Mouse (Mus musculus) liver, adult 2 months (tissue): ENCODE measurements around the gene Dynlrb2. TPM values are rescaled to one million over a fixed set of nuclear protein-coding genes. Genes with fewer than 3 reads are reported as not detected.

Source experiments
- DNase-seq: peaks from one replicate; pipeline ENCODE4 v3.0.0-alpha.2; 2011; ENCODE audit warnings: low read depth, low spot score; ENCODE audit errors: extremely low read depth
- H3K27ac ChIP-seq: fragments of 200-500 bp; replicated peaks from 2 replicates; pipeline ENCODE4 v1.5.1; 2012; ENCODE audit warnings: low read depth, mild to moderate bottlenecking, control low read depth, inconsistent platforms, low read length; ENCODE audit not compliant: insufficient read depth
- H3K27me3 ChIP-seq: fragments of 200-500 bp; 2 replicates; pipeline ENCODE4 v1.6.1; 2012; ENCODE audit warnings: mild to moderate bottlenecking, moderate library complexity, low read length, inconsistent platforms; ENCODE audit not compliant: control insufficient read depth, insufficient read depth
- H3K36me3 ChIP-seq: fragments of 200-500 bp; 2 replicates; pipeline ENCODE4 v1.6.1; 2012; ENCODE audit warnings: low read length, inconsistent platforms; ENCODE audit not compliant: control insufficient read depth, insufficient read depth
- H3K4me1 ChIP-seq: fragments of 200-500 bp; 2 replicates; pipeline ENCODE4 v1.6.1; 2011; ENCODE audit warnings: low read length; ENCODE audit not compliant: control insufficient read depth, insufficient read depth
- H3K4me3 ChIP-seq: fragments of 200-500 bp; 2 replicates; pipeline ENCODE4 v1.5.1; 2011; ENCODE audit warnings: low read depth, mild to moderate bottlenecking, control low read depth, low read length, moderate library complexity; ENCODE audit not compliant: insufficient read depth
- H3K79me2 ChIP-seq: fragments of 200-500 bp; 2 replicates; pipeline ENCODE4 v1.6.1; 2012; ENCODE audit warnings: inconsistent platforms, mild to moderate bottlenecking, low read length, moderate library complexity; ENCODE audit not compliant: control insufficient read depth, insufficient read depth
- H3K9ac ChIP-seq: fragments of 200-500 bp; 2 replicates; pipeline ENCODE4 v1.6.1; 2012; ENCODE audit warnings: low read depth, mild to moderate bottlenecking, control low read depth, inconsistent platforms, low read length
- CTCF ChIP-seq: fragments of 200-500 bp; IDR thresholded peaks from 2 replicates; pipeline ENCODE4 v1.5.1; 2011; ENCODE audit warnings: low read depth, low read length, control low read depth
- POLR2A ChIP-seq: fragments of 200-500 bp; IDR thresholded peaks from 2 replicates; pipeline ENCODE4 v1.6.1; 2011; ENCODE audit warnings: low read length, control low read depth; ENCODE audit not compliant: insufficient read depth; ENCODE audit errors: extremely low read depth
- WGBS: fragments of 180-500 bp; shearing (Covaris S2); methylation state at CpG from one replicate; pipeline ENCODE4 v1.1.7; 2018; 5-methylcytosine and 5-hydroxymethylcytosine counted together
- polyA plus RNA-seq: library from polyadenylated mRNA; depleted of rRNA; stranded (reverse); fragments of >200 nt; gene quantifications from 2 replicates; pipeline ENCODE4 v1.2.3, GENCODE M21; 2012; rRNA removed
- total RNA-seq: library from RNA; depleted of rRNA; stranded (reverse); fragments of >200 nt; gene quantifications from 2 replicates; pipeline ENCODE4 v1.2.3, GENCODE M21; 2014; rRNA removed

Gene Dynlrb2
- not detected in 2 replicates for total RNA-seq
- not detected in 2 replicates for polyA plus RNA-seq

DNA sequence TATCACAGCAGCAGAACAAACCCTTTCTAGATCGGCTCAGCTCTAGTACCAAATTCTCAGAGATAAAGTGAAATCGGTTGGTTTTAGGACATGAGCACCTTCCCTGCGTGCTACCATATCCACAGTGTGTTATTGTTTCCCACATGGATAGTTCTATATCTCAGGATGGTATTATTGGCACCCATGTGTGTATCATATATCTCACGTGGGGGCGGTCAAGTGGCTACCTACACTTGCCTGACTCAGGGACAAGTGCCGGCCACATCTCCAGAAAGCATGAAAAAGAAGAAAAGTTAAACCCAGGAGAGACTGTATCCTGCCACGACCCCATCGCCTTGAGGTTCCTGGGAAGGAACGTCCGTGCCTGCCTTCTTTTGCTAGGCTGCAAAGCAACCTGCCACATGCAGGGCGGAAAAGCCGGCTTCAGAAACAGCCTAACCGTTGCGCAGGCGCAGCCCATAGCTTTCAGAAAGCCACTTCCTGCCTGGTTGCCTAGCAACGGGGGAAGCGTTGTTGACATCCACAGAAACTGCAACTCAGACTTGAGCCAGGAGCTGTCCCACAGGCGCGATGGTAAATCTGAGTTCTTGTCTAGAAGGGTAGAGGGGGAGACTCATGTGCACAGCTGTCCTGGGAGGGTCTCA, at the start of gene Dynlrb2:
Gene Dynlrb2, plus strand, starts transcription at position 498 of the 644 bp plus-strand sequence.
- Histone ChIP-seq H3K27ac (no peak within 1 kb of the TSS), H3K79me2 (no peaks in the 10 kb centered on the region), H3K36me3 (no peaks in the 10 kb centered on the region), H3K9ac (no peak within 1 kb of the TSS), H3K27me3 (no peaks in the 10 kb centered on the region), H3K4me3 (peak within 1 kb of the TSS; percentile 26), H3K4me1 (peaks cover 2% of the 10 kb centered on the region; the same call in 1 of the 2 replicates)
- 7% methylated on average over 19 of the region's 19 CpGs for WGBS
- TF ChIP-seq POLR2A: no peak
- TF ChIP-seq CTCF: no peak
- peak; percentile 80 for DNase-seq

DNA sequence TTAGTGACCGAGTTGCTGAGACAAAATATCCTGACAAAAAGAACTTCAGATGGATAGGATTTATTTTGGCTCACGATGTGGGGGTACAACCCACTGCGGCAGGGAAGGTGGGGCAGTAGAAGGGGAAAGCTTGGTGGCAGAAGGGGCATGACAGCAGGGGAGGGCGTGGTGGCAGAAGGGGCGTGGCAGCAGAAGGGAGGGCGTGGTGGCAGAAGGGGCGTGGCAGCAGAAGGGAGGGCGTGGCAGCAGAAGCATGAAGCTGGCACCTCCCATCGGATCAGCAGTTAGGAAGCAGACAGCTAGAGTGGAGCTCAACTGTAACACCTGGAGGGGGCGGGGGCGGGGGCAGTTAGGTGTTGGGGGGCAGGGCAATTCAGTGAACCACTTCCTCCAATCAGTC, 46.2 kb upstream of the Dynlrb2 start:
- no peaks in the 10 kb centered on the region for H3K27me3 ChIP-seq
- no peak overlapping the region for H3K9ac ChIP-seq
- WGBS: 80% methylated on average over 11 of the region's 11 CpGs

DNA sequence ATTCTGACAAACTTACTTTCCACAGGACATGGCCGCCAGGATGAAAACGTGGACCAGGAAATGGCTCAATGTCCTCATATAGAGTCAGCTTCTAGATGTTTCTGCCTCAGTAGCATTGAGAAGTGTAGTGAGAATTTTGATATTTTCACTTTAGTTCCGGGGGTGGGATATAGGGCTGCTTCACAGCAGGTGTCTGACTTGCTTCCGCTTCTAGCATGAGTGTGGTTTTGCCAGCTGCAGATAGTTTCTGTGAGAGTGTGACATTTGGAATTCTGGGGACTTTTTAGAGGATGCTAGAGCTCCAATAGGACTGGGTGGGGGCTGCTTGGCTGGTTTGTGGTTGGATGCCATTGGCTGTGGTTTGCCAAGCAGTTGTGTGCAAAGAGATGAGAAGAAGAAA, 43.3 kb upstream of the Dynlrb2 start:
- H3K27me3 ChIP-seq: no peaks in the 10 kb centered on the region
- TF ChIP-seq CTCF (no peak), POLR2A (no peak)
- no peak overlapping the region for H3K4me3 ChIP-seq
- H3K36me3 ChIP-seq: no peaks in the 10 kb centered on the region
- no peaks in the 10 kb centered on the region for H3K79me2 ChIP-seq
- no peak overlapping the region for H3K9ac ChIP-seq
- no peaks in the 10 kb centered on the region for H3K4me1 ChIP-seq
- WGBS: 87% methylated on average over 4 of the region's 4 CpGs
- no peak for DNase-seq
- no peak overlapping the region for H3K27ac ChIP-seq

More for the DNA sequence above, 46.2 kb upstream of the Dynlrb2 start:
- DNase-seq: no peak
- Histone ChIP-seq H3K27ac (no peak overlapping the region), H3K4me3 (no peak overlapping the region), H3K36me3 (no peaks in the 10 kb centered on the region), H3K4me1 (no peaks in the 10 kb centered on the region), H3K79me2 (no peaks in the 10 kb centered on the region)
- no peak for TF ChIP-seq POLR2A
- TF ChIP-seq CTCF: no peak

DNA sequence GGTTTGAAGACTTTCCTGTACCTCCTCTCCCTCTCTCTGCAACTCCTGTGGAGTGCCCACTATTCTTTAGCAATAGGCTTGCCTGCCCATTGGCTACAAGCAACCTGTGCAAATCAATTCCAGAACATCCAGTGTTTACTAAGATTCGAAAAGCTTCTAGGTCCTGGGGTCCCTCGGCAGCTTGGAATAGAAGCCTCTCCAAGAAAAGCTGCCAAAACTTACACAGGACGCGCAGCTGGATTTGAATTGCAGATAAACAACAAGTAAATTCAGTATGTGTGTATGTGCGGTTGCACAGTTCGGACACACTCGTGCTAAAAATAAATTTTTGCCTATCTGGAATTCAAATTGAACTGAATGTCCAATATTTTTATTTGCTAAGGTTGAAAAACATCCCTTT, 38.2 kb upstream of the Dynlrb2 start:
- no peaks in the 10 kb centered on the region for H3K4me1 ChIP-seq
- TF ChIP-seq CTCF: no peak
- TF ChIP-seq POLR2A: no peak
- no peak overlapping the region for H3K27ac ChIP-seq
- no peaks in the 10 kb centered on the region for H3K36me3 ChIP-seq
- no peak for DNase-seq
- no peak overlapping the region for H3K4me3 ChIP-seq
- H3K27me3 ChIP-seq: no peaks in the 10 kb centered on the region
- 74% methylated on average over 7 of the region's 7 CpGs for WGBS
- H3K79me2 ChIP-seq: no peaks in the 10 kb centered on the region
- H3K9ac ChIP-seq: no peak overlapping the region

DNA sequence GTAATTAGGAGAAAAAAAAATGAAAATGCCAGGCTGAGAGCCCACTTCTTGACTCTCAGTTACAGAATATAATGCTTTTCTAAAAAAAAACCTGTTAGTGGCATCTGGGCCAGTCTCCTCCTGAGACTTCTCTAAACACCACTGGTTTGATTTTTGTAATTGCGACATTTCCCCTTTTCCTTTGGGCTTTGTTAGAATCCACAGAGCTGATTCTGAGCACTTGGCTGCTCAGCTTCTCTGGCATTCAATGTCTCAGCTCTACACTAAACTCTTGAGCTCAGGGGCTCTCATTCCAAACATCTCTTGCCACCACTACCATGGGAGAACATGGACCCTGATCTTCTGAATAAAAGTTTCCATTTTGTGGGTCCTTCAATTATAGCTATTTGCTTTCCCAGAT, 37.7 kb upstream of the Dynlrb2 start:
- Histone ChIP-seq H3K27ac (no peak overlapping the region), H3K4me3 (no peak overlapping the region), H3K27me3 (no peaks in the 10 kb centered on the region), H3K36me3 (no peaks in the 10 kb centered on the region), H3K79me2 (no peaks in the 10 kb centered on the region), H3K9ac (no peak overlapping the region), H3K4me1 (no peaks in the 10 kb centered on the region)
- 71% methylated on average over 1 of the region's 1 CpGs for WGBS
- no peak for TF ChIP-seq POLR2A
- TF ChIP-seq CTCF: no peak
- no peak for DNase-seq

DNA sequence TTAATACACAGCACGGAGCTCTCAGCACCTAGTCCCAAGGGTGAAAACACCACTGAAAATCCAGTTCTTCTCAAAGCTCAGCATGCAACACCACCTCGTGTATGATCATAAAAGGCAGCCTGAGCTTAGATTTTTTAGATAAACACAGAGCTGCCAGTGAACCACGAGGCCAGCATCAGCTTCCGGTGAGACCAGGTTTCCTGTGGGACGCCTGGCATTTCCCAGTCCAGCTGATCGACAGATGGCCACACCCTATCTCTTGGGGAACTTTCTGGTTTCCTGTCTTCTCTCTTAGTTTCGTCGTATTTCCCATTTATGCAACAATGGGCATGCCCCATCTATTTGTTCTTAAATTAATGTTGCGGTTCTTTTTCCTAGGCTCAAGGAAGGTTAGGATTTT, 26.8 kb upstream of the Dynlrb2 start:
- Histone ChIP-seq H3K79me2 (no peaks in the 10 kb centered on the region), H3K4me1 (no peaks in the 10 kb centered on the region), H3K36me3 (no peaks in the 10 kb centered on the region), H3K9ac (no peak overlapping the region), H3K27ac (no peak overlapping the region), H3K27me3 (no peaks in the 10 kb centered on the region), H3K4me3 (no peak overlapping the region)
- DNase-seq: no peak
- TF ChIP-seq CTCF: no peak
- no peak for TF ChIP-seq POLR2A
- WGBS: 74% methylated on average over 9 of the region's 9 CpGs
